ENCODE assay signal across 1 mouse cellular context in the genomic region with DNA sequence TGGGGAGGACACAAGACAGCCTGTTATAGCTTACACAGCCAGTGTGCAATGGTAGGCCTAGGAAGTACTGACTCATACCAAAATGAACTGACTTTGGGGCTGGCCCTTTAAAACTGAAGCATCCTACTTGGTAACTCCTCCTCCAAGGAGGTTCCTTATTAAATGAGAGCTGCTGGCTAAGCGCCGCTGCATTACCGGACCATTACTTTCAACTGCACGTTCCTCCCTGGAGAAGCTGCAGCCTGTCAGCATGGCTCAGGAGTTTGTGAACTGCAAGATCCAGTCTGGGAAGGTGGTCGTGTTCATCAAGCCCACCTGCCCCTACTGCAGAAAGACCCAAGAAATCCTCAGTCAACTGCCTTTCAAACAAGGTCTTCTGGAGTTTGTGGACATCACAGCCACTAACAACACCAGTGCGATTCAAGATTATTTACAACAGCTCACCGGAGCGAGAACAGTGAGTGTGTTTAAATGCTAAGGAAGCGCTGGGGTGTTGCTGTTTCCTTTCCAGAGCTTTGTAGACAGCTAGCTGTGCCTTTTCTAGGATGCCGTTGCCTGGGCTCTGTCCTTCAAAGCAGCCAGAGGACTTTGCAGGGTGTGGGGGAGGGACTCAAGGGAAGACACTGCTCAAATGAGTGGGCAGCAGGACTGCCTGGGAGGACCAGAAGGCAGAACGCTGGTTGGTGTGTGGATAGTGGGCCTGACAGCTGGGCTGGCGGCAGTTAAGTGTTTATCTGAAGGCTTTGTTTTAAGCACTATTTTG.
TF ChIP-seq lines count a peak whose summit lies in the region.

A gene (plus strand): TSS at position 150 of the 763 bp plus-strand sequence.

TF ChIP-seq in CH12.LX, 34 proteins besides CTCF, POLR2A, EP300 and RAD21 (continued from another document):
- TF ChIP-seq MAFK (IDR thresholded peaks at IDR 0.05; ENCODE audit: insufficient replicate concordance, low read length) (no peak), MXI1 (IDR thresholded peaks at IDR 0.05; ENCODE audit: low read depth, low read length) (peak; percentile 81), KAT2A (IDR thresholded peaks at IDR 0.05; ENCODE audit: insufficient replicate concordance, low read length) (no peak), ZC3H11A (IDR thresholded peaks at IDR 0.05; ENCODE audit: low read depth, low read length) (no peak), PAX5 (IDR thresholded peaks at IDR 0.05; ENCODE audit: low read length) (no peak), ELF1 (IDR thresholded peaks at IDR 0.05; ENCODE audit: low read depth, low read length) (peak; percentile 77), ZMIZ1 (IDR thresholded peaks at IDR 0.05; ENCODE audit: low read depth, low read length) (peak; percentile 91), USF2 (conservative IDR thresholded peaks at IDR 0.05; ENCODE audit: low read depth, low read length) (no peak), TBP (conservative IDR thresholded peaks at IDR 0.05; ENCODE audit: low read depth, low read length) (peak; percentile 97), E2F4 (IDR thresholded peaks at IDR 0.05; ENCODE audit: insufficient replicate concordance, low read depth, low read length) (no peak), CHD1 (IDR thresholded peaks at IDR 0.05; ENCODE audit: low read depth, low read length) (no peak; the same call in 1 of the 2 replicates), MEF2A (IDR thresholded peaks at IDR 0.05; ENCODE audit: borderline replicate concordance, low read depth, low read length) (peak; percentile 55; the same call in 1 of the 2 replicates), NELFE (IDR thresholded peaks at IDR 0.05; ENCODE audit: low read depth, low read length) (peak; percentile 90), JUN (IDR thresholded peaks at IDR 0.05; ENCODE audit: insufficient read depth, low read depth, low read length) (no peak), NRF1 (IDR thresholded peaks at IDR 0.05; ENCODE audit: low read depth, low read length) (no peak), JUND (conservative IDR thresholded peaks at IDR 0.05; ENCODE audit: low read depth, low read length) (peak; percentile 69)
TF ChIP-seq in CH12.LX: peak in this region for 15.
